Mouse (Mus musculus) intestine, postnatal 0 days (tissue): ENCODE measurements around the gene Bach1. TPM values are rescaled to one million over a fixed set of nuclear protein-coding genes. Genes with fewer than 3 reads are reported as not detected.

Source experiments
- ATAC-seq: fragments of 200-750 bp; cut with Nextera tagmentation; 2 replicates; pipeline ENCODE4 v1.8.0; 2017; ENCODE audit warnings: mild to moderate bottlenecking, moderate TSS enrichment, moderate library complexity
- H3K27ac ChIP-seq: fragments of 300-500 bp; sonication (generic); 2 replicates; pipeline ENCODE4 v1.5.1; 2014; ENCODE audit warnings: mild to moderate bottlenecking, low read depth, low read length, moderate library complexity
- H3K27me3 ChIP-seq: fragments of 300-500 bp; sonication (generic); replicated peaks from 2 replicates; pipeline ENCODE4 v1.6.1; 2014; ENCODE audit warnings: low read length, mixed read lengths; ENCODE audit not compliant: control insufficient read depth, insufficient read depth
- H3K36me3 ChIP-seq: fragments of 300-500 bp; sonication (generic); 2 replicates; pipeline ENCODE4 v1.6.1; 2014; ENCODE audit warnings: mild to moderate bottlenecking, moderate library complexity; ENCODE audit not compliant: control insufficient read depth, insufficient read depth
- H3K4me1 ChIP-seq: fragments of 300-500 bp; sonication (generic); replicated peaks from 2 replicates; pipeline ENCODE4 v1.6.1; 2014; ENCODE audit warnings: antibody characterized with exemption, low read length, mixed read lengths; ENCODE audit not compliant: control insufficient read depth, insufficient read depth
- H3K4me2 ChIP-seq: fragments of 300-500 bp; sonication (generic); replicated peaks from 2 replicates; pipeline ENCODE4 v1.6.1; 2014; ENCODE audit warnings: low read depth, mild to moderate bottlenecking, moderate library complexity
- H3K4me3 ChIP-seq: fragments of 300-500 bp; sonication (generic); 2 replicates; pipeline ENCODE4 v1.5.1; 2014; ENCODE audit warnings: low read depth, low read length
- H3K9ac ChIP-seq: fragments of 300-500 bp; sonication (generic); 2 replicates; pipeline ENCODE4 v1.6.1; 2014; ENCODE audit warnings: mild to moderate bottlenecking, low read depth, low read length
- H3K9me3 ChIP-seq: fragments of 300-500 bp; sonication (generic); 2 replicates; pipeline ENCODE4 v1.6.1; 2016; ENCODE audit warnings: mixed run types; ENCODE audit not compliant: control insufficient read depth
- CTCF ChIP-seq: sonication (generic); IDR thresholded peaks from 2 replicates; pipeline ENCODE4 v1.5.1; 2016; ENCODE audit warnings: low read depth, mild to moderate bottlenecking, control low read depth, antibody characterized with exemption, moderate library complexity
- WGBS: fragments of 180-500 bp; shearing (Covaris S2); extraction: QIAGEN DNeasy Blood & Tissue Kit; methylation state at CpG from one replicate; pipeline ENCODE4 v1.1.7; 2014; 5-methylcytosine and 5-hydroxymethylcytosine counted together
- polyA plus RNA-seq: library from polyadenylated mRNA; unstranded; fragments of >200 nt; fragmentation: Nextera tagmentation; extraction: Ambion mirVana; gene quantifications from 2 replicates; pipeline ENCODE4 v1.2.1, GENCODE M21; 2015

The Bach1 gene
- polyA plus RNA-seq, 1 experiment from 2014 or later, result 21.3 TPM

DNA sequence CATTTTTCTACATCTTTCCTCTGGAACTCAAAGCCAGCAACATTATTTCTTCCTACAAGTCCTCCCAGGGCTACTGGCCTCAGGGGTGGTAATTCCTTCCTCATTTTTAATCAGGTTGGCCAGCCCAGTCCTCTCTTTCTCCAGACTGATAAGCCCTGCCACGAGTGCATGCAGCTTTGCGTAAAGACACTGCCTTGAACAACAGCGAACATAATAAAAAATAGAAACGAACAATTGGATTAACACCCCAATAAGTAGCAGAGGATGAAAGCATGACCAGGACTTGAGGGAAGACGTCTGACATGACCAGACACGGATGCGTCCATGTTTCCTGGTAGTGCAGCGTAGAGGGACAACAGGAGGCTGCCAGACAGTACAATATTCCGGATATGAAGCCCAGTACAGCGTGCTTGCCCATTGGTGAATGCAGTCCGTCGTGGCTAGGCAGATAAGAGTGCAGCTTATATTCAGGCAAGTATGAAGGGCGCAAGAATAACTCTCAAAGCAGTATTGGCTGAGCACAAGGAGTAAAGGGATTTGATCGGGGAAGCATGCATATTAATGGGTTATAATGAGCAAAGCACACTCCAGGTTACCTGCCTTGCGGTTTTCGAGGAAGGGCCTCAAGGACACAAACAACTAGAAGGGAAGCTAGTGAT lies 909 bp upstream of the Bach1 start:
- no peak for TF ChIP-seq CTCF
- Histone ChIP-seq H3K4me1 (peaks cover 4% of the 10 kb centered on the region), H3K27me3 (no peaks in the 10 kb centered on the region), H3K27ac (peak overlapping the region; percentile 99; the same call in 1 of the 2 replicates), H3K4me2 (peak overlapping the region; percentile 64), H3K9me3 (no peaks in the 10 kb centered on the region), H3K36me3 (no peaks in the 10 kb centered on the region), H3K9ac (peak overlapping the region; percentile 99; the same call in 1 of the 2 replicates), H3K4me3 (peak overlapping the region; percentile 94; the same call in 1 of the 2 replicates)
- no peak for ATAC-seq
- WGBS, result 35% methylated on average over 16 of the region's 16 CpGs

DNA sequence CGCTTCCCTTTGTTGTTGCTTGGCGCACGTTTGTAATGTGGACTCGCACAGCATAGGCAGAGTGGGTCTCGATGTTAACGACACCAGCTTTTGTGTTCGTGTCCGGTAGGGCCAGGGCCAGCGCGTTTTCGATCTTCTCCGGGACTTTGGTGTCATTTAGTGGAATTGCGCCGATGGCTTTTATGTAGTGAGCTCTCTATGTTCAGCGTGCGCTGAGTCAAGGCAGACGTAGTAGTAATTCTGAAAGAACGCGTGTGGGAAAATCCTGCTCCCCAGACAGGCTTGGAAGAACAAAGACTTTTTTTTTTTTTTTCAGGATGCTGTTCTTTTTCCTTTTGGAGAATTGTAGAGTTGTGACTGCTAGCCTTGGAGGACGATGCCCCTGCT lies 554 bp downstream of the Bach1 start:
- Histone ChIP-seq H3K27me3 (no peaks in the 10 kb centered on the region), H3K27ac (peak overlapping the region; percentile 99), H3K9me3 (no peaks in the 10 kb centered on the region), H3K36me3 (no peaks in the 10 kb centered on the region), H3K4me1 (peaks cover 6% of the 10 kb centered on the region), H3K4me2 (peak overlapping the region; percentile 64), H3K9ac (peak overlapping the region; percentile 99), H3K4me3 (peak overlapping the region; percentile 94)
- ATAC-seq, result no peak
- under 1% methylated on average over 20 of the region's 20 CpGs for WGBS
- TF ChIP-seq CTCF, result no peak

DNA sequence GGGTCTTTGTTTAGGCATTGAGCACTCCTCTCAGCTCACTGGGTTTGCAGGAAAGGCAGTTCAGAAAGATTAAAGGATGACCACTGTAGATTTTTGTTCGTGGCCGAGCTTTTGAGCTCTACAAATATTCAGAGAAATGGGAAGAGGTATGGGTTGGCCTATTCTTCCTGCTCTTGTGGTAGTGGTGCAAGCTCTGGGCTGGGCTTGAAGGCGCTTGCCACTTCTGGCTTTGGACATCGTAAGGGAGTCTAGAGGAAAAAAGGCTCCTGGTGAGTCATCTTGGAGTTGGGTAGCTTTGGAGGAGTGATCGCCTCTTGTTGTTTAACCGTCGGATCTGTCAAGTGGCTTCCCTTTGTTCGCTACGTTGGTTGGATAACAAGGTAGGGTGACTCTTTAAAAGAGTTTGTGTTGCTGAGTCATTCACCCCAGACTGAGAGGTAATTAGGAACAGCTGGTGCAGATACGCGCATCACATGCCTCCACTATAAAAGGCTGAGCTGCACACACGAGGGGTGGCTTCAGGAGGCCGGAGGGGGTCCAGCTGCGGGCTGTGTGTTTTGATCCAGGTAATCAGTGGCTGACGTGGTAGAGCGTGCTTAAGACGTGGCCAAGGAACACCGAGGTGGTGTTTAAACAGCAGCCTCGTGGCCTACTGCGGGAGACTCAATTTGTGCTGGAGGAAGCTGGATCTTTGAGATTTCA lies 1.1 kb downstream of the Bach1 start:
- ATAC-seq, result peak; percentile 85
- under 1% methylated on average over 20 of the region's 20 CpGs for WGBS
- TF ChIP-seq CTCF, result no peak
- Histone ChIP-seq H3K9ac (peak overlapping the region; percentile 99), H3K4me3 (peak overlapping the region; percentile 94), H3K4me2 (peak overlapping the region; percentile 64), H3K9me3 (no peaks in the 10 kb centered on the region), H3K4me1 (peaks cover 6% of the 10 kb centered on the region), H3K36me3 (no peaks in the 10 kb centered on the region), H3K27me3 (no peaks in the 10 kb centered on the region), H3K27ac (peak overlapping the region; percentile 99)

DNA sequence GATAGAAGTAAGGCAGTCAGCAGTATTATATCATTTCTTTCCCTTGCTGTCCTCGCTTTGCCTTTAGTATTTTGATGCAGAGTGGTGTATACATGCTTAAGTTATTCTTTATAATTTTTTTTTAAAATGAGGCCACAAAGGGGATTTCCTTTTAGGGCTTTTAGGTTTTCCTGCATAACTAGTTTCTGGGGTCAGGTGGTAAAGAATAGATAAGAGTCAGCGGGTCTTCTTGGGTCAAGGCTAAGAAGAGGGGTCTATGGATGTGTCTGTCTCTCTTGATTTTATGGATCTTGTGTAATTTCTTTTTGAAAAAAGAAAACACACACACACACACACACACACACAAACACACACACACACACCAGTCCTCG lies 1.6 kb downstream of the Bach1 start:
- Histone ChIP-seq H3K4me2 (peak overlapping the region; percentile 64), H3K9ac (peak overlapping the region; percentile 99), H3K36me3 (no peaks in the 10 kb centered on the region), H3K27ac (peak overlapping the region; percentile 99), H3K4me3 (peak overlapping the region; percentile 94), H3K9me3 (no peaks in the 10 kb centered on the region), H3K4me1 (peaks cover 6% of the 10 kb centered on the region), H3K27me3 (no peaks in the 10 kb centered on the region)
- WGBS, result 13% methylated on average over 3 of the region's 3 CpGs
- no peak for TF ChIP-seq CTCF
- ATAC-seq, result no peak

DNA sequence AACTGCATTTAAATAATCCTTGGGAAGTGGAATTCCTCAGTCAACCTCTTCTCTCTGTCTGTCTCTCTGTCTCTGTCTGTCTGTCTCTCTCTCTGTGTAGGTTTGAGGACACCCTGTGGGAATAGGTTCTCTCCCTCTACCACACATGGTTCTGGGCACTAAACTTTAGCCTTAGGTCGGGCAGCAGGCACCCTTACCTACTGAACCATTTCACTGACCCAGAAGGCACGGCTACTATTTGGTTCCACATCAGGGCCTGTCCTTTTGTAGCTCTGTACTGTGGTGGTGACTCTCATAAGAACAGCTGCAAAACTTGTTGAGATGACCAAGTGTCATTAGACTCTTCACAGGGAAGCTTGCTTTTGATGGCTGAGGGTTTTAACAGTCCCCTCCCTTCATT lies 3.1 kb downstream of the Bach1 start:
- H3K4me1 ChIP-seq, result peaks cover 12% of the 10 kb centered on the region
- H3K9me3 ChIP-seq, result no peaks in the 10 kb centered on the region
- ATAC-seq, result no peak
- H3K4me2 ChIP-seq, result peak overlapping the region; percentile 22; the same call in 1 of the 2 replicates
- no peak for TF ChIP-seq CTCF
- H3K36me3 ChIP-seq, result no peaks in the 10 kb centered on the region
- whole genome bisulfite sequencing, result 65% methylated on average over 2 of the region's 2 CpGs
- no peaks in the 10 kb centered on the region for H3K27me3 ChIP-seq
- no peak overlapping the region for H3K4me3 ChIP-seq
- no peak overlapping the region for H3K9ac ChIP-seq
- H3K27ac ChIP-seq, result no peak overlapping the region

DNA sequence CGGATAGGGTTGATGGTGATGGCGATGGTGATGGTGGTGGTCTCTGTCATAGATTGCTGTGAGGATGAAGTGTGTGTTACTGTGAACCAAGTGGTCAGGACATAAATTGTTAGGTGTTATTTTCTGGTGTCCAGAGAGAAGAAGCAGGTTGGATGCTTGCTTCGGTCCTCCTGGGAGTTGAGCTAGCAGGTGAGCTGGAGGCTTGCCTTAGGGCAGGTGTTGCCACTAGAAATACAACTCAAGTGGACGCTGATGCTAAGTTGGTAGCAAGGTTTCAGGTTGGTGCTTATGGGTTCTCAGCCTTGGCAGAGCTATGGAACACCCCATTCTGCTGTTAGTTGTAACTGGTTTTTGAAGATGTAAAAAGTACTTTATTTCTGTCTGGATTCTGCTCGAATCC lies 4.1 kb downstream of the Bach1 start:
- no peak overlapping the region for H3K4me3 ChIP-seq
- ATAC-seq, result no peak
- TF ChIP-seq CTCF, result no peak
- H3K36me3 ChIP-seq, result no peaks in the 10 kb centered on the region
- H3K9ac ChIP-seq, result peak overlapping the region; percentile 18; the same call in 1 of the 2 replicates
- no peaks in the 10 kb centered on the region for H3K9me3 ChIP-seq
- H3K27me3 ChIP-seq, result no peaks in the 10 kb centered on the region
- 0 out of 2 replicates have a peak overlapping the region, but pooled peaks have one; percentile 24 for H3K4me2 ChIP-seq
- 87% methylated on average over 5 of the region's 5 CpGs for WGBS
- H3K27ac ChIP-seq, result no peak overlapping the region
- peaks cover 15% of the 10 kb centered on the region for H3K4me1 ChIP-seq
